Mouse (Mus musculus): ENCODE results near the gene Nbeal2.

The Nbeal2 gene

GRCm38 (mm10) chr9:110676492-110676911 lies 22.5 kb upstream of the Nbeal2 start:
- no peak for DNase-seq (ENCODE audit: low spot score in 2 of 2)

- DNase-seq (ENCODE audit: low spot score in 2 of 2): no peak
Observed at GRCm38 (mm10) chr9:110673107-110673752, 19.3 kb upstream of the Nbeal2 start.

GRCm38 (mm10) chr9:110672462-110673106 lies 18.6 kb upstream of the Nbeal2 start:
- no peak for DNase-seq (ENCODE audit: low spot score in 2 of 2)

- no peak for DNase-seq (ENCODE audit: low spot score in 2 of 2)
Observed at GRCm38 (mm10) chr9:110669785-110670184, 15.8 kb upstream of the Nbeal2 start.

- DNase-seq (ENCODE audit: low spot score in 2 of 2): no peak
Observed at GRCm38 (mm10) chr9:110668601-110669293, 14.8 kb upstream of the Nbeal2 start.

GRCm38 (mm10) chr9:110667219-110667836 lies 13.4 kb upstream of the Nbeal2 start:
- DNase-seq (ENCODE audit: low spot score in 2 of 2): no peak

- DNase-seq (ENCODE audit: low spot score in 2 of 2): no peak
Observed at GRCm38 (mm10) chr9:110666374-110666773, 12.4 kb upstream of the Nbeal2 start.

GRCm38 (mm10) chr9:110665912-110666311 lies 12.0 kb upstream of the Nbeal2 start:
- DNase-seq (ENCODE audit: low spot score in 2 of 2): no peak

GRCm38 (mm10) chr9:110662844-110663243 lies 8.9 kb upstream of the Nbeal2 start:
- no peak for DNase-seq (ENCODE audit: low spot score in 2 of 2)

GRCm38 (mm10) chr9:110660856-110661612 lies 7.1 kb upstream of the Nbeal2 start:
- no peak for DNase-seq (ENCODE audit: low spot score in 2 of 2)

- DNase-seq (ENCODE audit: low spot score in 2 of 2): no peak
Observed at GRCm38 (mm10) chr9:110660208-110660607, 6.2 kb upstream of the Nbeal2 start.

GRCm38 (mm10) chr9:110659521-110659920 lies 5.6 kb upstream of the Nbeal2 start:
- DNase-seq (ENCODE audit: low spot score in 2 of 2): no peak

GRCm38 (mm10) chr9:110657474-110658078 lies 3.6 kb upstream of the Nbeal2 start:
- DNase-seq (ENCODE audit: low spot score in 2 of 2): no peak

GRCm38 (mm10) chr9:110656249-110657221 lies 2.6 kb upstream of the Nbeal2 start, which contains the start of gene Ccdc12:
Gene Ccdc12, plus strand, starts transcription at chr9:110656503.
- DNase-seq (ENCODE audit: low spot score in 2 of 2): peak; percentile 94 to 95

- DNase-seq (ENCODE audit: low spot score in 2 of 2): peak in 1 of 2 experiments; percentile 7
Observed at GRCm38 (mm10) chr9:110655651-110656007, 1.7 kb upstream of the Nbeal2 start.

GRCm38 (mm10) chr9:110654726-110655650 lies 1.0 kb upstream of the Nbeal2 start:
- no peak for DNase-seq (ENCODE audit: low spot score in 2 of 2)

GRCm38 (mm10) chr9:110652963-110653654 lies 852 bp downstream of the Nbeal2 start:
- no peak for DNase-seq (ENCODE audit: low spot score in 2 of 2)

Measured in frontal cortex, postnatal 25 days (tissue).